8 mouse cellular contexts compared by ENCODE assay signal in the genomic region with DNA sequence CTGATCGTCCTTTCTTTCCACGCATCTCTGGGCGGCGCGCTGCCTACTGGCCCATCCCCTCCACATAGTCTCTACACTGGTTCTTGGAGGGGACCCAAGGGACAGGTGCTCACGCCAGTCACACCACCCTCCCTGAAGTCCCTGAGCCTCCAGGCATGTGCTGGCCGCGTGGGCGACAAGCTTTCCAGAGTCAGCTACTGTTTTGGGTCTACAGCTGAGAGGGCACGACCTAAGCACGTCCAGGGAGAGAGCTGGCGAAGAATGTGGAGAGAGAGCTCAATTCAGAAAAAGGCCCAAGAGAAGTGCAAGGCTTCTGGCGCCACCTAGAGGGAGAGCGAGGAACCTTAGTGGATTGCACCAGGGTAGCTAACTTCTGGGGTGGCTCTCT. TPM values are rescaled to one million over a fixed set of nuclear protein-coding genes. Genes with fewer than 3 reads are reported as not detected.
DNase-seq lines count a peak whose midpoint lies in the region; ATAC-seq and TF ChIP-seq lines count a peak whose summit lies in the region.

No protein-coding gene starts in this region.

- under 1% methylated on average over 14 of the region's 14 CpGs for whole genome bisulfite sequencing in forebrain, embryonic 11.5 days
- WGBS in heart, postnatal 0 days, result 1% methylated on average over 14 of the region's 14 CpGs
- 2% methylated on average over 14 of the region's 14 CpGs for WGBS in liver, embryonic 14.5 days (ENCODE audit: insufficient replicate concordance)
- WGBS in stomach, postnatal 0 days, result 0% methylated on average over 14 of the region's 14 CpGs

- peak overlapping the region; percentile 82 for H3K4me3 ChIP-seq in E14TG2a.4 (replicated peaks; ENCODE audit: low read length)
- H3K4me3 ChIP-seq in forebrain, embryonic 11.5 days (ENCODE audit: low read depth, low read length), result peak overlapping the region; percentile 50
- H3K4me3 ChIP-seq in heart, postnatal 0 days (ENCODE audit: low read depth, low read length), result peak overlapping the region; percentile 60
- H3K4me3 ChIP-seq in liver, embryonic 14.5 days (ENCODE audit: insufficient read depth in 1 of 2, low read depth in 2 of 2, low read length in 2 of 2), result peak overlapping the region; percentile 63 to 88
- peak overlapping the region; percentile 49 for H3K4me3 ChIP-seq in stomach, postnatal 0 days (ENCODE audit: low read depth, low read length)

- peaks cover 11% of the 10 kb centered on the region for H3K36me3 ChIP-seq in E14TG2a.4 (ENCODE audit: insufficient read depth, low read length)
- no peaks in the 10 kb centered on the region for H3K36me3 ChIP-seq in forebrain, embryonic 11.5 days (ENCODE audit: control insufficient read depth, insufficient read depth, low read length)
- peaks cover 22% of the 10 kb centered on the region for H3K36me3 ChIP-seq in heart, postnatal 0 days (replicated peaks; ENCODE audit: control insufficient read depth, insufficient read depth, low read length)
- peaks cover 21% of the 10 kb centered on the region for H3K36me3 ChIP-seq in liver, embryonic 14.5 days (replicated peaks; ENCODE audit: control insufficient read depth, insufficient read depth, low read depth)
- H3K36me3 ChIP-seq in stomach, postnatal 0 days (ENCODE audit: control insufficient read depth, insufficient read depth, low read length), result peaks cover 3% of the 10 kb centered on the region; the same call in 1 of the 2 replicates

- peak overlapping the region; percentile 71 for H3K4me2 ChIP-seq in forebrain, embryonic 11.5 days (ENCODE audit: low read depth, low read length, severe bottlenecking)
- H3K4me2 ChIP-seq in heart, postnatal 0 days (ENCODE audit: low read depth, low read length), result peak overlapping the region; percentile 62
- H3K4me2 ChIP-seq in liver, embryonic 14.5 days (ENCODE audit: low read depth), result peak overlapping the region; percentile 83
- H3K4me2 ChIP-seq in stomach, postnatal 0 days (replicated peaks; ENCODE audit: low read depth), result peak overlapping the region; percentile 66

- 0 out of 2 replicates have a peak, but pooled peaks have one; percentile 78 for TF ChIP-seq EP300 in heart, postnatal 0 days (IDR thresholded peaks at IDR 0.05; ENCODE audit: low read depth)
- TF ChIP-seq EP300 in liver, embryonic 14.5 days (IDR thresholded peaks at IDR 0.05; ENCODE audit: low read depth), result no peak
- TF ChIP-seq EP300 in stomach, postnatal 0 days (optimal IDR thresholded peaks at IDR 0.05), result no peak

- H3K9ac ChIP-seq in forebrain, embryonic 11.5 days (ENCODE audit: low read length), result peak overlapping the region; percentile 80
- no peak overlapping the region for H3K9ac ChIP-seq in heart, postnatal 0 days (replicated peaks; ENCODE audit: low read depth, low read length)
- H3K9ac ChIP-seq in liver, embryonic 14.5 days (replicated peaks), result peak overlapping the region; percentile 72
- H3K9ac ChIP-seq in stomach, postnatal 0 days (ENCODE audit: low read length), result no peak overlapping the region

- peak overlapping the region; percentile 86 for H3K27ac ChIP-seq in forebrain, embryonic 11.5 days (ENCODE audit: low read depth, low read length)
- H3K27ac ChIP-seq in heart, postnatal 0 days (ENCODE audit: low read depth), result peak overlapping the region; percentile 94
- H3K27ac ChIP-seq in liver, embryonic 14.5 days, result peak overlapping the region; percentile 77
- H3K27ac ChIP-seq in stomach, postnatal 0 days (replicated peaks), result peak overlapping the region; percentile 89

- peaks cover 47% of the 10 kb centered on the region for H3K27me3 ChIP-seq in E14TG2a.4 (ENCODE audit: insufficient read depth, low read length)
- H3K27me3 ChIP-seq in forebrain, embryonic 11.5 days (ENCODE audit: control insufficient read depth, insufficient read depth, low read length), result no peaks in the 10 kb centered on the region
- no peaks in the 10 kb centered on the region for H3K27me3 ChIP-seq in heart, postnatal 0 days (ENCODE audit: control insufficient read depth, insufficient read depth, low read length)
- H3K27me3 ChIP-seq in liver, embryonic 14.5 days (ENCODE audit: control insufficient read depth, insufficient read depth, low read length), result no peaks in the 10 kb centered on the region; the same call in 1 of the 2 replicates
- no peaks in the 10 kb centered on the region for H3K27me3 ChIP-seq in stomach, postnatal 0 days (ENCODE audit: control insufficient read depth, insufficient read depth, low read length)

- H3K4me1 ChIP-seq in E14TG2a.4 (replicated peaks; ENCODE audit: low read depth, low read length), result peaks cover 49% of the 10 kb centered on the region
- H3K4me1 ChIP-seq in forebrain, embryonic 11.5 days (replicated peaks; ENCODE audit: control insufficient read depth, insufficient read depth, low read length), result peaks cover 11% of the 10 kb centered on the region; the same call in 1 of the 2 replicates
- H3K4me1 ChIP-seq in heart, postnatal 0 days (ENCODE audit: control insufficient read depth, insufficient read depth), result peaks cover 11% of the 10 kb centered on the region
- peaks cover 20 to 27% of the 10 kb centered on the region in 2 experiments for H3K4me1 ChIP-seq in liver, embryonic 14.5 days (replicated peaks; ENCODE audit: control insufficient read depth in 2 of 2, insufficient read depth in 2 of 2, low read length in 1 of 2)
- H3K4me1 ChIP-seq in stomach, postnatal 0 days (replicated peaks; ENCODE audit: control insufficient read depth, insufficient read depth), result no peaks in the 10 kb centered on the region

- DNase-seq in c-Kit-positive CD71-positive TER-119-negative erythroid progenitor cells, embryonic 14.5 days (ENCODE audit: low read depth), result peak; percentile 93
- peak; percentile 94 for DNase-seq in forebrain, embryonic 11.5 days (ENCODE audit: low spot score)
- DNase-seq in heart, postnatal 0 days (ENCODE audit: low spot score), result peak; percentile 95
- peak; percentile 91 to 95 for DNase-seq in kidney, postnatal 36 days
- DNase-seq in liver, embryonic 14.5 days (ENCODE audit: low read depth in 3 of 3, low spot score in 3 of 3), result peak; percentile 78 to 84 (median 79)
- DNase-seq in neural tube, embryonic 10.5 days (ENCODE audit: extremely low spot score, low spot score), result peak; percentile 91
- DNase-seq in stomach, postnatal 0 days (ENCODE audit: low spot score), result peak; percentile 90

- no peaks in the 10 kb centered on the region for H3K9me3 ChIP-seq in E14TG2a.4 (ENCODE audit: low read length)
- no peaks in the 10 kb centered on the region for H3K9me3 ChIP-seq in forebrain, embryonic 11.5 days (ENCODE audit: control insufficient read depth, low read length)
- no peaks in the 10 kb centered on the region for H3K9me3 ChIP-seq in heart, postnatal 0 days (replicated peaks; ENCODE audit: control insufficient read depth, low read length)
- H3K9me3 ChIP-seq in liver, embryonic 14.5 days (ENCODE audit: control insufficient read depth, low read length), result no peaks in the 10 kb centered on the region
- H3K9me3 ChIP-seq in stomach, postnatal 0 days (ENCODE audit: control insufficient read depth, low read length), result no peaks in the 10 kb centered on the region

- peak; percentile 68 for ATAC-seq in forebrain, embryonic 11.5 days (replicated peaks; ENCODE audit: low FRiP score)
- ATAC-seq in heart, postnatal 0 days (ENCODE audit: insufficient read depth, low read depth), result peak; percentile 49
- peak; percentile 33 for ATAC-seq in liver, embryonic 14.5 days (ENCODE audit: insufficient read depth)
- ATAC-seq in stomach, postnatal 0 days (ENCODE audit: low FRiP score, low TSS enrichment), result peak; percentile 58

- peak; percentile 91 for TF ChIP-seq CTCF in E14TG2a.4 (conservative IDR thresholded peaks at IDR 0.05; ENCODE audit: low read length)
- peak; percentile 96 for TF ChIP-seq CTCF in heart, postnatal 0 days (IDR thresholded peaks at IDR 0.05; ENCODE audit: low read depth)
- TF ChIP-seq CTCF in liver, embryonic 14.5 days (IDR thresholded peaks at IDR 0.05; ENCODE audit: low read depth), result peak; percentile 99
- TF ChIP-seq CTCF in stomach, postnatal 0 days (IDR thresholded peaks at IDR 0.05; ENCODE audit: low read depth), result peak; percentile 97

RNA-seq across cellular contexts. Expression of a gene that starts 0.8 kb away (rescaled TPM):
- 13.7 and 14.8 TPM in 2 replicates for polyA plus RNA-seq in forebrain, embryonic 11.5 days (2014; fragmentation: Nextera tagmentation; extraction: Ambion mirVana)
- 235 and 267 TPM in 2 replicates for total RNA-seq in heart, postnatal 0 days (2014; rRNA removed; ENCODE audit: low replicate concordance)
- 89.2 and 89.7 TPM in 2 replicates for polyA plus RNA-seq in heart, postnatal 0 days (2015; fragmentation: Nextera tagmentation; extraction: Ambion mirVana)
- 17.0 and 17.4 TPM in 2 replicates for polyA plus RNA-seq in liver, embryonic 14.5 days (2012; rRNA removed)
- 12.6 and 14.0 TPM in 2 replicates for polyA plus RNA-seq in liver, embryonic 14.5 days (2014; fragmentation: Nextera tagmentation; extraction: Ambion mirVana)
- polyA plus RNA-seq in stomach, postnatal 0 days (2015; fragmentation: Nextera tagmentation; extraction: Ambion mirVana), result 36.4 and 40.5 TPM in 2 replicates

RNA-seq across cellular contexts. Expression of a gene that starts 13.2 kb away (rescaled TPM):
- polyA plus RNA-seq in forebrain, embryonic 11.5 days (2014; fragmentation: Nextera tagmentation; extraction: Ambion mirVana), result 7.1 and 10.1 TPM in 2 replicates
- total RNA-seq in heart, postnatal 0 days (2014; rRNA removed; ENCODE audit: low replicate concordance), result 16.0 and 25.6 TPM in 2 replicates
- polyA plus RNA-seq in heart, postnatal 0 days (2015; fragmentation: Nextera tagmentation; extraction: Ambion mirVana), result 4.9 and 7.9 TPM in 2 replicates
- polyA plus RNA-seq in liver, embryonic 14.5 days (2012; rRNA removed), result 0.57 and 0.58 TPM in 2 replicates
- polyA plus RNA-seq in liver, embryonic 14.5 days (2014; fragmentation: Nextera tagmentation; extraction: Ambion mirVana), result 0.23 TPM in 1 of 2 replicates, not detected in the other
- polyA plus RNA-seq in stomach, postnatal 0 days (2015; fragmentation: Nextera tagmentation; extraction: Ambion mirVana), result 1.4 and 1.7 TPM in 2 replicates

RNA-seq across cellular contexts. Expression of a gene that starts 15.8 kb away (rescaled TPM):
- 3.2 and 6.4 TPM in 2 replicates for polyA plus RNA-seq in forebrain, embryonic 11.5 days (2014; fragmentation: Nextera tagmentation; extraction: Ambion mirVana)
- 0.93 TPM in 1 of 2 replicates, not detected in the other for total RNA-seq in heart, postnatal 0 days (2014; rRNA removed; ENCODE audit: low replicate concordance)
- polyA plus RNA-seq in heart, postnatal 0 days (2015; fragmentation: Nextera tagmentation; extraction: Ambion mirVana), result 0.64 and 1.8 TPM in 2 replicates
- 2.0 and 4.0 TPM in 2 replicates for polyA plus RNA-seq in liver, embryonic 14.5 days (2012; rRNA removed)
- 2.2 TPM in 2 replicates for polyA plus RNA-seq in liver, embryonic 14.5 days (2014; fragmentation: Nextera tagmentation; extraction: Ambion mirVana)
- polyA plus RNA-seq in stomach, postnatal 0 days (2015; fragmentation: Nextera tagmentation; extraction: Ambion mirVana), result 119 and 125 TPM in 2 replicates

RNA-seq across cellular contexts. Expression of a gene that starts 27.0 kb away (rescaled TPM):
- polyA plus RNA-seq in forebrain, embryonic 11.5 days (2014; fragmentation: Nextera tagmentation; extraction: Ambion mirVana), result 2,045 and 2,063 TPM in 2 replicates
- 469 and 504 TPM in 2 replicates for total RNA-seq in heart, postnatal 0 days (2014; rRNA removed; ENCODE audit: low replicate concordance)
- polyA plus RNA-seq in heart, postnatal 0 days (2015; fragmentation: Nextera tagmentation; extraction: Ambion mirVana), result 961 and 973 TPM in 2 replicates
- 652 and 846 TPM in 2 replicates for polyA plus RNA-seq in liver, embryonic 14.5 days (2012; rRNA removed)
- 1,316 and 1,415 TPM in 2 replicates for polyA plus RNA-seq in liver, embryonic 14.5 days (2014; fragmentation: Nextera tagmentation; extraction: Ambion mirVana)
- 1,169 and 1,205 TPM in 2 replicates for polyA plus RNA-seq in stomach, postnatal 0 days (2015; fragmentation: Nextera tagmentation; extraction: Ambion mirVana)

RNA-seq across cellular contexts. Expression of a gene that starts 32.2 kb away (rescaled TPM):
- polyA plus RNA-seq in forebrain, embryonic 11.5 days (2014; fragmentation: Nextera tagmentation; extraction: Ambion mirVana), result 20.4 and 28.0 TPM in 2 replicates
- total RNA-seq in heart, postnatal 0 days (2014; rRNA removed; ENCODE audit: low replicate concordance), result 43.0 and 45.6 TPM in 2 replicates
- polyA plus RNA-seq in heart, postnatal 0 days (2015; fragmentation: Nextera tagmentation; extraction: Ambion mirVana), result 24.8 and 25.5 TPM in 2 replicates
- polyA plus RNA-seq in liver, embryonic 14.5 days (2012; rRNA removed), result 23.6 and 32.3 TPM in 2 replicates
- polyA plus RNA-seq in liver, embryonic 14.5 days (2014; fragmentation: Nextera tagmentation; extraction: Ambion mirVana), result 9.7 and 10.7 TPM in 2 replicates
- 13.1 and 14.9 TPM in 2 replicates for polyA plus RNA-seq in stomach, postnatal 0 days (2015; fragmentation: Nextera tagmentation; extraction: Ambion mirVana)

Comparison
In these comparisons a context has a peak if more than half of its experiments do, and no peak if none do; other contexts are left out.
1. Peak in every context shown above with its lines: DNase-seq, ATAC-seq, H3K4me3 ChIP-seq and H3K27ac ChIP-seq.
2. H3K9ac ChIP-seq: peak in forebrain, embryonic 11.5 days (single experiment) and liver, embryonic 14.5 days (single experiment); none in heart, postnatal 0 days (single experiment) and stomach, postnatal 0 days (single experiment).
3. RNA of a gene that starts 15.8 kb away (polyA plus RNA-seq): 119 to 125 TPM in stomach, postnatal 0 days; 3.2 to 6.4 TPM in forebrain, embryonic 11.5 days, 2.0 to 4.0 TPM in liver, embryonic 14.5 days and 0.64 to 1.8 TPM in heart, postnatal 0 days; every median in the first group is over 10 times any median in the second.